Mouse (Mus musculus): ENCODE measurements around the gene Nanog.

DNA sequence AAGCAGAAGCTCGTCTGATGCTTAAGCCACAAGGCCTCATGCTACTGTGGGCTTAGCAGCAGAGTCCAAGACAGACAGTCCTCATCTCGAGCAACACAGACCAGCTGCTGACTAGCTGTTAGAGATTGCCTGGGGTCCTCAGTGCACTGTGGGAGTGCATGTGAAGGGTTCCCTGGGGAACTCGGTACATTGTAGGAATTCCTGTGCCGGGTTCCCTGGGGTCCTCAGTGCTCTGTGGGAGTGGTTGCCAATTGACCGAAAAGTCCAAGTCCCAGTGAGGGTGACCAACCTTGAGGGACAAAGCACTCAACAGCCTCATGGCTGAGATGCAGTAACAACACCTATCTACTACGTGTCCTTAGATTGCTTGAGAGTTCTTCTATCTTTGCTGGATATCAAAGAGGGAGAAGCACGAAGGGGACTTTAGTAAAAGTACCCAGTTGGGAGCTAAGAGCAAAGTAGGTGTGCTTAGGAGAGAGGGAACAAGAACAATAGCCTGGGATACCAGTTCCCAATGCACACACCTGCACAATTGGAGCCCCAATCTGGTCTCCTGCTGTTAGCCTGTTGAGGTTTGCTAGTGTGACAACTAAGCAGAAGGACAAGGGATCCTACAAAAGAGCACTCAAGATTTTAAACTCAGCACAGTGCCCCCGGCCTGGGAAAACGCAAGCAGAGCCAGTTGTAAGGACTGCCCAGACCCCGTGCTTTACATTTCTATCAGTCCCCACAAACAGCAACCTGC lies 37.4 kb downstream of the Nanog start:
- no peak for TF ChIP-seq CTCF (IDR thresholded peaks at IDR 0.05; ENCODE audit: low read depth, low read length)
- no peak for TF ChIP-seq GATA1 (IDR thresholded peaks at IDR 0.05; ENCODE audit: borderline replicate concordance, low read length)
- no peak for TF ChIP-seq TAL1 (conservative IDR thresholded peaks at IDR 0.05; ENCODE audit: low read depth, low read length)
- no peak for TF ChIP-seq POLR2AphosphoS5 (IDR thresholded peaks at IDR 0.05; ENCODE audit: insufficient replicate concordance, low read depth, low read length)

Measured in G1E (cell line).